Mouse (Mus musculus) CH12.LX (cell line): ENCODE data around the gene Entpd5.

Experiments used
- CHD1 ChIP-seq: IDR thresholded peaks from 2 replicates; pipeline ENCODE4 v1.6.1; 2012; ENCODE audit warnings: low read depth, low read length, improper control_type of control experiment, inconsistent platforms
- CHD2 ChIP-seq: IDR thresholded peaks from 2 replicates; pipeline ENCODE4 v1.6.1; 2011; ENCODE audit warnings: low read length, improper control_type of control experiment
- CTCF ChIP-seq, 2 experiments: IDR thresholded peaks in 1 of 2; conservative IDR thresholded peaks in 1 of 2; 2 replicates each; pipeline ENCODE4 v1.5.1; 2011 to 2012; ENCODE audit warnings: low read depth in 2 of 2, low read length in 2 of 2, improper control_type of control experiment in 1 of 2, inconsistent platforms in 1 of 2, mild to moderate bottlenecking in 1 of 2, moderate library complexity in 1 of 2
- EP300 ChIP-seq: IDR thresholded peaks from 2 replicates; pipeline ENCODE4 v1.6.1; 2011; ENCODE audit warnings: low read length, improper control_type of control experiment
- POLR2A ChIP-seq: IDR thresholded peaks from 2 replicates; pipeline ENCODE4 v1.6.1; 2011; ENCODE audit warnings: low read depth, mild to moderate bottlenecking, improper control_type of control experiment, low read length
- POLR2AphosphoS2 ChIP-seq: IDR thresholded peaks from 2 replicates; pipeline ENCODE4 v1.6.1; 2011; ENCODE audit warnings: low read depth, low read length, improper control_type of control experiment
- RCOR1 ChIP-seq: conservative IDR thresholded peaks from 2 replicates; pipeline ENCODE4 v1.6.1; 2012; ENCODE audit warnings: low read depth, mild to moderate bottlenecking, inconsistent platforms, low read length, improper control_type of control experiment
- TCF12 ChIP-seq: IDR thresholded peaks from 2 replicates; pipeline ENCODE4 v1.6.1; 2014; ENCODE audit warnings: low read depth, mild to moderate bottlenecking, inconsistent platforms, low read length, improper control_type of control experiment
- USF1 ChIP-seq: IDR thresholded peaks from 2 replicates; pipeline ENCODE4 v1.6.1; 2014; ENCODE audit warnings: low read depth, mild to moderate bottlenecking, inconsistent platforms, low read length, improper control_type of control experiment
- ZC3H11A ChIP-seq: IDR thresholded peaks from 2 replicates; pipeline ENCODE4 v1.6.1; 2012; ENCODE audit warnings: low read depth, mild to moderate bottlenecking, inconsistent platforms, low read length, improper control_type of control experiment
- ZNF384 ChIP-seq: IDR thresholded peaks from 2 replicates; pipeline ENCODE4 v1.6.1; 2012; ENCODE audit warnings: low read depth, low read length, improper control_type of control experiment, inconsistent platforms

- TF ChIP-seq USF1 (no peak), POLR2A (no peak), CTCF (conservative IDR thresholded peaks at IDR 0.05 in 1 of 2, IDR thresholded peaks at IDR 0.05 in 1 of 2; ENCODE audit: low read depth in 2 of 2, low read length in 2 of 2) (no peak), RCOR1 (no peak), ZNF384 (no peak), CHD2 (no peak), TCF12 (no peak), CHD1 (no peak), ZC3H11A (no peak), EP300 (no peak), POLR2AphosphoS2 (no peak)
Measured at GRCm38 (mm10) chr12:84448181-84448580, 39.4 kb upstream of the Entpd5 start.
